Mouse (Mus musculus) urinary bladder, adult 2 months (tissue): Measurements from ENCODE around the gene Mrps24. TPM values are rescaled to one million over a fixed set of nuclear protein-coding genes. Genes with fewer than 3 reads are reported as not detected.
A peak's percentile ranks its signal among the peaks of the same experiment; 100 is the strongest.

Experiments used
- DNase-seq: peaks from one replicate; pipeline ENCODE4 v3.0.0; 2022; ENCODE audit warnings: low spot score
- polyA plus RNA-seq: library from polyadenylated mRNA; depleted of rRNA; stranded (reverse); fragments of >200 nt; gene quantifications from 2 replicates; pipeline ENCODE4 v1.2.3, GENCODE M21; 2012; rRNA removed

The Mrps24 gene
- 81.2 and 82.7 TPM in 2 replicates for polyA plus RNA-seq

DNA sequence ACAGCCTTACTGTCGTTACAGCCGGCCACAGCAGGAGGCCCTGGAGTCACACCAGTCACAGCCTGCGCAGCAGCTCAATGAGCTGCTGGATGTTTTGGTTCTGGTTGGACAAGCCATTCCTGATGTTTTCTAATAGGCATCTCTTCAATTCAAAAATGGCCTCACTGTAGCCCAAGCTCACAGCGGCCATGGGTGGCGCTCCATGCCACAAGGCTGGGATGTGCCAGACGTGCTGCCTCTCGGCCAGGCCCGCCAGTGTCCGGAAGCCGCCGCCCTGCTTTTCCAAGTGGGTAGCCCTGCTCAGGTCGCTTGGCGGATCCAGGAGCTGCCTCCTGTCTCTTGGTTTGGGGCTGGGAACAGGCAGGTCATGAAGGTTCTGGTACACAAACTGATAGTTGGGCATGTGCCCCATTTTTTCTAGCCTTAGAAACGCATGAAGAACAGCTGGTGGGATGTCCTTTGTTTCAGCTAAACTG is at the start of gene Mrps24:
TSS of gene Mrps24 (minus strand) at position 51 of the 476 bp plus-strand sequence.
- no peak for DNase-seq

DNA sequence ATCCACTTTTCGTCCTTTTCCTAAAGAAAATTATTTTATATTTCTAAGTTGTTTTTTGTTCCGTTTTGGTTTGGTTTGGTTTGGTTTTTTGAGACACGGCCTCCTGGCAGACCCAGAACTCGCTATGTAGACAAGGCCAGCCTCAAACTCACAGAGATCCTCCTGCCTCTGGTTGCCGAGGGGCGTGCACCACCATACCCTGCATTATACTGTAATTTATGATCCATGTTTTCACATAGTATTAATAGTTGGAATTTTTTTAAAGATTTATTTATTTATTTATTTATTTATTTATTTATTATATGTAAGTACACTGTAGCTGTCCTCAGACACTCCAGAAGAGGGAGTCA is 47.1 kb upstream of the Mrps24 start:
- DNase-seq, result no peak

DNA sequence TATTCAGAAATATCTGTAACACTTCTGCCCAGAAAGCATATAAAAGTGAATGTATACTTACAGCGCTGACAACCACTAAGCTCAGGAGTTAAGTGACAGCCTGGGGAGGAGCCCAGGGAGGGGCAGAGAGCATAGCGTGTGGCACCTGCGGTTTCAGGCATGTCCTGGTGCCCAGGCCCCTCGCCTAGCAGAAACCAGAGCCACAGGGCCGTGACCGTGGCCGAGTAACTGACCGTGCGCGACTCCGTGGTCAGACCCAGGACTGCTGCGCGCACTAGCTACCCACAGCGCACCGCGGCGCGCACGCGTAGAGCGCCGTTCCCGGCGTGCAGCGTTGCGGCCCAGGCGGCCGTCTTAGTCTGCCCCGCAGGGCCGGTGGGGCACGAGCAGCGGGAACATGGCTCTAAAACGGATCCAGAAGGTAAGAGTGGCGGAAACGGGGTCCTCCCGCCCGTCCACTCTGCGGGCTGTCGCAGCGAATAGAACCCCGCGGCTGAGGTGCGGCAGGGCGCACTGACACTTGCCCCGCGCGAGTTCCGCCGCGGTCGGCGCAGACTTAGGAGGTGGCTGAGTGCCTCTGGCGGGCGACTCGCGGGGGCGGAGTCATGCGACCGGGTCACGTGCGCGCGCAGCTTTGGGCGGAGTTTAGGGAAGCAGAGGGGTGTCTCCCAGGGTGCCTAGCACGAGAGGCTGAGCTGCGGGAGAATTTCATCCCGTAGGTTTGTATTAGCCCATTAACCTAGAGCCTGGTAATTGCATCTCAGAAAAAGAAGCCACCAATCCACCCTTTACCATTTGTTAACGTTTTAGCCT is 46.5 kb upstream of the Mrps24 start, which contains the start of gene Urgcp:
TSS of gene Urgcp (minus strand) at position 557 of the 813 bp plus-strand sequence.
- DNase-seq, result peak; percentile 91

DNA sequence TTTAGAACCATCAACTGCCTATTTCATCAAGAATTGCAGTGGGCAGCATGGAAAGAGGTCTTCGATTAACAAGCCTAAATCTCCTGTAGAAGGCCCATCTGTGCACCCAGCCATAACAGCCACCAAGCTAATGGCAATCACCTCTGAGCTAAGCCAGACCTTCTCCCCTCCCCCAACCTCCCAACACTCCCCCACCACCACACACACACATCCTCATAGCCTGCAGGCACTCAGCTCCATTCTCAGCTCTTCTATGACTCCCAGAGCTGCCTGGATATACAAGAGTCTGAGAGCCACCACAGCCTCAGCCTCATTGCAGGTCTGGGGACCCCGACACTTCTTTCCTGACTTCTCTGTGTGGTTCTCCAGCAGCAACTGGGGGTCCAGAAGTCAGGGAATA is 38.3 kb upstream of the Mrps24 start:
- DNase-seq, result no peak

DNA sequence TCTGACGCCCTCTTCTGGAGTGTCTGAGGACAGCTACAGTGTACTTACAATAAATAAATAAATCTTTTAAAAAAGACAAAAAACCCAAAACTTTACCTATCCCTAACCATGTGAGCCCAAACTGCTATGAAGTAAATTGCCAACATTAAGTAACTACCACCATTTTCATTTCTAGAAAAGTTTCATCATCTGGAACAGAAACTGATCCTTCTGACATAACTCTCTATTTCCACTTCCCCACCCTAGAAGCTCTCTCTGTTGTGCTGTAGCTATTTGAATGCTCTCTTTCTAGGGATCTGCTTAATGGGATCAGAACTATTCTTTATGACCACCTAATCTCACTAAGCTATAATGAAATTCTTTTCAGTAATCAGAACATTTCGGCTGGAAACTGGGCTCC is 29.5 kb upstream of the Mrps24 start:
- no peak for DNase-seq

DNA sequence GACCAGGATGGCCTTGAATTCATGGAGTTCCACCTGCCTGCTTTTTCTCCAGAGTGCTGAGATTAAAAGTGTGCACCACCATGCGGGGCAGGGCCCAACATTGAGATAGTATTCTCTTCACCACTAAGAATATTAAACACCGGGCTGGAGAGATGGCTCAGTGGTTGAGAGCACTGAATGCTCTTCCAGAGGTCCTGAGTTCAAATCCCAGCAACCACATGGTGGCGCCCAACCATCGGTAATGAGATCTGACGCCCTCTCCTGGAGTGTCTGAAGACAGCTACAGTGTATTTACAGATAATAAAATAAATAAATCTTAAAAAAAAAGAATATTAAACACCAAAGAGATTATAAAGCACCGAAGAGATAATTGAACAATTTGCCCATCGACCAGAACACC is 26.6 kb upstream of the Mrps24 start:
- DNase-seq, result no peak

DNA sequence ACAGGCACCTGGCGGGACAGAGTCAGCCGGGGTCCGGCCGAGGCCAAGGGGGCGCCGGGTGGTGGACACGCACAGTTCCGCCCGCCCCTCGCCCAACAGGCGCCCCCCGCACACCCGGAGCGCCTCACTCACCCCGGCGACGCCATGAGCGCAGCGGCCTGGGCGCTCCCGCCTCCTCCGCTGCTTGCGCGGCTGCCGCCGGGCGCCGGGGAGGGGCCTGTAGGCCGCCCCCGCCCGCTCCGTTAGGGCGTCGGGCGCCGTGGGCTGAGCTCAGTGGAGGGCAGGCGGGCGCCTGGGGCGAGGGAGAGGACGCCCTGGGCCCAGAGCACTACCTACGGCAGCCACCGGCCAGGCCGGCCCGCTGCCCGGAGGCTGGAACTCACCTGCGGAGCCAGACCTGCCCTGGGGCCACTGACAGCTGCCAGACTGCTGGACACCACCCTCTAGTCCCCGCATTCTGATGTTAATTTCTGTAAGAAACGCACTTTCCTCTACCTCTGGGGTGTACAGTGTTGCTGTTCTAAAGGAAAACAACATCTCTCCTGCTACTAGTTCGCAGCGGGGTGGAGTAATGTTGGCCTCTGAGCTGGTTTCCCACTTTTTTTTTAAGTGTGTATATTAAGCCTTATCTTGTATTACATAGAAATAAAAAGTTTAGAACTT is 25.6 kb upstream of the Mrps24 start:
- peak; percentile 80 for DNase-seq

DNA sequence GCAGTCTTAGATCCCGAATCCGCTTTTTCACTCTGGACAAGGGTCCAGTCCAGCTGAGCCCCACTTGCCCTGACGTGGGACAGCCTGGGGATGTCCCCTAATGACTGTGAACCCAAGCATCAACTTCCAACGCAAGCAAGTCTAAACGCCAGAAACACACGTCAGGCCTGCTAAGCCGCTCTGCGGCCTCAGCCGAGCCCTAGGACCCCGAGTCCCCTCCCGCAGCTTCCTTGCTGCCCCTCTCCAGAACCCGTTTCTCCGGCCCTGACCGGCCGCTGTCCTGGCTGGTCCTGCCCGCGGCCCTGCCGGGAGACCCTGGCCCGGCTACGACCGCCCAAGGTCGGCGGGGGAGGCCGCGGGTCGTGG is 25.1 kb upstream of the Mrps24 start:
- no peak for DNase-seq

DNA sequence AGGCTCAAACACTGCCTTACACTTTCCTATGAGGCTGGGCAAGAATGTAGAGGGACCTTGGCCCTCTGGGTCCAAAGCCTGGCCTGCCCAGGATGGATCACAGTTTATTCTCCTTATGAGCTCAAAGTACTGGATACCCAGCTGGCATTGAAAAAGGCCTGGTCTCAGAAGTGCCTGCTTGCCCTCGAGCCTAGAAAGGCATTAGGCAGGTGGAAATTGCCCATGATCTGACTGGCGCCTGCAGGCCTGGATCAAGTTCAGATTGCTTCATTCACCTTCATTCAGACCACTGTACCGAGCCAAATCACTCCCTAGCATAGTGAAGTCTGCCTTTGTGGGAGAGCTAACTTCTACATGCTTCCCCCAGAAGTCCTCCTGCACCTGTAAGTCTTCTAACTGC is 24.4 kb upstream of the Mrps24 start:
- DNase-seq, result no peak

DNA sequence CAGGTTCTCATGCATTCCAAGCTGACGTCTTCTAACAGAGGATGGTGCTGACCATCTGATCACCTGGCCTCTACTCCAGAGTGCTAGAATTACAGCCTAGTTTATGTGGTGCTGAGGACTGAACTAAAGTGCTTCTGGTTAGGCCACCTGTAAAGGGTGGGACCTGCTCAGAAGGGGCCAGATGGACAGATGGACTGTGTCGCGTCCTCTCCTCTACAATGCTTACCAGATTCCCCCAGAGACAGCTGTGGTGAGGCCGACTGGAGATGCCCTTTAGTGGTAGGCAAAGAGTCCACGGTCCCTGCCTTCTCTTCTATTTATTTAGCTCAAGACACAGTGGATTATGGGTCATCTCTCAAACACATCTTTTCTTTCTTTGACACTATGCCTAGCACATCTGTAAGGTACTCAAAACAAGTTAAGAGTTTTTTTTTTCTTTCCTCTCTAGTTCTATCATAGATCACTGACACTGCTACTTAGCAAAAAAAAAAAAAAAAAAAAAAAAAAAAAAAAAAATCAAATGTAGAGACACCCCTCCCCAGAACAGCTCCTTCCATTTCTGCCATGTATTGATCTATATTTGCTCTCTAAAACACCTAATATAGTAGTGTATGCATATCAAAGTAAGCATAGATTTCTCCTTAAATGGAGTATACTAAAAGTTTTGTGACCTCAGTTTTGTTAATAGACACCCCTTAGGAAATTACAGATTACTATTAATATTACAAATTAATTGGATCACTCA is 23.6 kb upstream of the Mrps24 start:
- DNase-seq, result no peak

DNA sequence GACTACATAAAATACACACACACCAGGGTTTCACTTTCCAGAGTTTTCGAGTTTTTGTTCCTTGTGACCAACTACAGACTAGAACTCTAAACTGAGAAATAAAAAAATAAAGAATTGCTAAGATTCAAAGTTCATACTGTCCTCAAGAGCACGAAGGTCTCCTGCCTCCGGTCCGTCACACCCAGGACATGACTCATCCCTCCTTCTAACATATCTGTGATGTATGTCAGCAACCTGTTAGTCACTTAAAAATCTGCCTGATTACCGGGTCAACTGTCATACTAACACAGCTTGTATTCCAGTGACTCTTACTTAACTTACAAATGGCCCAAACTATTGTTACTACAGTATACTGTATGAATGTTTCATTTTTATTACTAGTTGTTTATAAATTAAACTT is 21.7 kb upstream of the Mrps24 start:
- no peak for DNase-seq

DNA sequence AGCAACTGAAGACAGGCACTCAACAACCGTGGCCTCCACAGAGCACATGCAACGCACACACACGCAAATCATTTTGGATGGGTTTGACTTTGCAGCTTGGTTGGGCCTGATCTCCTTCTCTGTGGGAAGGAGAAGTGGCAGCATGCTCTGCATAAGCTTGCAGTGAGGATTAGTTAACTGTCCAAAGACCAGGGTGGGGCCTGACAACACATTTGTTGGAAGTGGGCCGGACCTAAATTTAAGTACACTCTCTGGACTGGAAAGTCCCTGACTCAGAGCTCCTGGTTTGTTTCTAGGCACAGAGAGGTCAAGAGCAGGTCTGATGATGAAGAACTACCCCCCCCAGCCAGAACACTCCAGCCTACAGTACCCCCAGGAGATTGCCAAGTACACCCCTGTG is 18.8 kb upstream of the Mrps24 start:
- no peak for DNase-seq

DNA sequence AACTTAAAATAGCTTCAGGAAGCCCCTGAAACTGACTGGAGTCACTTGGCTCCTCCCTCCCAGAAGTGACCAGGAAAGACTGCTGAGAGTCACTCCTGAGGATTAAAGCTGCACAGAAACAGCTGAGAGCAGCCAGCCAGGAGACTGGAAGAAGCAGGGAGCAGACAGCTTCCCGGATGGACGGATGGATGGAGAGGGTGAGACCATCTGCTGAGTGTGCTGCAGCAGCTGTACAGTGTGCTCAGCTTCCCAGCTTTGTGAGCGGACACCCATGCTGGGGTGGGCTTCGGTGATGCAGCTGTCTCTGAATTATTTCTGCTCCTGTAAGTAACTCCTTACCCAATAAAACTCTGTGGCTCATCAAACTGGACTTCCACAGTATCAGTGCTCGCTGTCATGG is 16.9 kb upstream of the Mrps24 start:
- DNase-seq, result no peak

DNA sequence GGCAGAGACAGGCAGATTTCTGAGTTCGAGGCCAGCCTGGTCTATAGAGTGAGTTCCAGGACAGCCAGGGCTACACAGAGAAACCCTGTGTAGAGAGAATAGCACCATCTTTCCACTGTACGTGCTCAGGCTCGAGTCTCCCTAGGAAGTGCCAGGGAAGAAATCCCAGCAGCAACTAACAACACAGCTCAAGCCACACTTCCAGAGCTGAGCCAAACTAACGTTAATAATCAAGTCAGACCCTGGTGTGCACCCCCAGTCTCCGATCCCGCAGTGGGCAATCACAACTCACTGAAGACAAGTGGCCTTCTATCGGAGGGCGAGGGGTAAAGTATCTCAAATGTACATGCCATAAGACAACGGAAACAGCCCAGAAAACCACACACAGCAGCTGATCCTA is 14.1 kb upstream of the Mrps24 start:
- no peak for DNase-seq

DNA sequence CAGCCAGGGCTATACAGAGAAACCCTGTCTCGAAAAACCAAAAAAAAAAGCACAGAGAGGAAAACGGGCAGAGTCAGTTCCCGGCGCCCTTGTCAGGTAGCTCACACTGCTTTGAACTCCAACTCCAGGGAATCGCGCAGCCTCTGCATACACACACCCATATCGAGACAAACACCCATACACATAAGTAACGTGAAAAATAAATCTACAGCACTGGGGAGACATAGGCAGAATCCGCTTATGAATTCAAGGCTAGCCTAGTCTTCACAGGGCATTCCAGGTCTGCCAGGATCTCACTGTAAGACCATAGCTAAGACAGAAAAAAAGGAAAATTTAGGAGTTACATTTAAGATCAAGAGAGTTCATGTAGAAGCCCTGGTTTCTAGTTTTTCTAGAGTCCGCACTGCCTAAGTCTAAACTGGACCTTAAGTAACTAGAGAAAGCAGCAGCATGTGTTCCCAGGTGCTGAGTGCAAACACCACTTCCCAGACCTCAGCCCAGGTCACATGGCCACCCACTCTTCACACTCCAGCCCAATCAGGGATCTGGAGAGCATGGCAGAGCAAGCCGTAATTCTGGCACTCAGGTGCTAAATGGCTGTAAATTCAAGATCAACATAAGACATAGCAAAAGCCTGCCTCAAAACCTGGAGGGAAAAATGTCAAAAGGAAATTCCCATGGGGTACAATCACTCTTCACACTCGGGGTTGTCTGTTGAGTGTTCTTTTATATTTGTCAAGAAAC is 3.3 kb upstream of the Mrps24 start:
- DNase-seq, result peak; percentile 4

DNA sequence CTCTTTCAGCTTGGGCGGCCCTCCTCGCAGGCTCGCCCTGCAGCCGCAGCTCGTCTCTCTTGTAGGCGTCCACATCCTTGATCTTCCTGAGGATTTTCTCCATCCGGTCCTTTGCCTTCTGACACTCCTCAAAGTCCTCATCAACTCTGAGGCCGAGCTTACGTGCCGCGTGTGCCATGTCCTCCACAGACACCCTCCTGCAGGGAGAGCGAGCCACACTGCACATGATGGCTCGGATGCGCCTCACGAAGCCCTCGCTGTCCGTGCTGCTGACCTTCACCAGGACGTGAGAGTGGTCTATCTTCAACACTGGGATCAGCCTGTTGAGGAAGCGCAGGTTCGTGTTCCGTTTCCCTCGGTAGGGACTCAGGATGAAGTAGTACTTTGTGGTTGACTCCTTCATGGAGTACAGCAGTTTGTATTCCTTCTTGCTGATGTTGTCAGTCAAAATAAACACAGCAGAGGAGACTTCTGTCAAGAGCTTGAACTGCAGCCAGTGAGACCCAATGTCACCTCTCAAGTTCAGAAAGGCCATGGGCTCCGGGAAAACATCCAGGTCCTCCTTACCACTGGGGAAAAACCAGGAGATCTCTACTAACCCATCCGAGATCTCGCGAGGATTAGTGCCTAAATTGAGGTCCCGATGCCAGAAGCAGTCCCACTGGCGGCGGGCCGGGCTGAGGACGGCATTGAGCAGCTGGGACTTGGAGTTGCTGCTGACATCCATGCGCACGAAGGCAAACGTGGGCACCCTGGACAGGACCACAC is 1.6 kb upstream of the Mrps24 start:
- DNase-seq, result peak; percentile 16

DNA sequence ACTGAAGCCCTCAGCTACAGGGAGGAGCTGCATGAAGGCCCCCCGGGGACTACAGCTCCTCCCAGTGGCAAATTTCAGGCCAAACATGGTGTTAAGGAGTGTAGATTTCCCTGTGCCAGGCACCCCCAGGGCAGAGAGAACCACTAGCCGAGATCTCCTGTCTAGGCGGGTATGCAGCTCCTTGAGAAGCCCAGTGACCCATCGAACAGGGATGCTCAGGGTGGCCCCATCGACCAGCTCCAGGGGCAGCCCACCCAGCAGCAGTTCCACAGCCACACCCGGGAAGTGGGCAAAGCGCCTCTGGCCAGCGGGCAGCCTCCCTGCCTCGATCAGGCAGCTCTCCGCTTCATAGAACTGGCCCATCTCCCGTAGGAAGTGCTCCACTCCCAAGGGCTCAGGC is 766 bp upstream of the Mrps24 start:
- no peak for DNase-seq

DNA sequence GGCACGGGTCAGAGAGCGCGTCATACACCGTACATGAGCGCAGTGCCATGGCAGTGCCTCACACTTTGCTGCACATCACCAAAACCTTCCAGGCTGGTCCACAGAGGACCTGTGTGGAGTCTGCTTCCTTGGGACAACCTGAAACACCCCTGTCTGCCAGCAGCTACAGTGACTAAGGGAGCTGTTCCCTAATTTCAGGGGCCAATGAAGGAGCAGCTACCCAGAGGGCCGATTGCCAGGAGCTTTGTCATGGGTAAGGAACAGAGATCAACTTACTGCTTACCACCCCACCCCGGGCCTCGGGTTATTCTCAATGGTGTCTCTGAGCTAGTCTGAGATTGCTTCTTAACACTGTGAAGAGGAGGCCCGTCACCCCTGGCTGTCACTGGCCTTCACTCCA is 301 bp downstream of the Mrps24 start:
- no peak for DNase-seq

DNA sequence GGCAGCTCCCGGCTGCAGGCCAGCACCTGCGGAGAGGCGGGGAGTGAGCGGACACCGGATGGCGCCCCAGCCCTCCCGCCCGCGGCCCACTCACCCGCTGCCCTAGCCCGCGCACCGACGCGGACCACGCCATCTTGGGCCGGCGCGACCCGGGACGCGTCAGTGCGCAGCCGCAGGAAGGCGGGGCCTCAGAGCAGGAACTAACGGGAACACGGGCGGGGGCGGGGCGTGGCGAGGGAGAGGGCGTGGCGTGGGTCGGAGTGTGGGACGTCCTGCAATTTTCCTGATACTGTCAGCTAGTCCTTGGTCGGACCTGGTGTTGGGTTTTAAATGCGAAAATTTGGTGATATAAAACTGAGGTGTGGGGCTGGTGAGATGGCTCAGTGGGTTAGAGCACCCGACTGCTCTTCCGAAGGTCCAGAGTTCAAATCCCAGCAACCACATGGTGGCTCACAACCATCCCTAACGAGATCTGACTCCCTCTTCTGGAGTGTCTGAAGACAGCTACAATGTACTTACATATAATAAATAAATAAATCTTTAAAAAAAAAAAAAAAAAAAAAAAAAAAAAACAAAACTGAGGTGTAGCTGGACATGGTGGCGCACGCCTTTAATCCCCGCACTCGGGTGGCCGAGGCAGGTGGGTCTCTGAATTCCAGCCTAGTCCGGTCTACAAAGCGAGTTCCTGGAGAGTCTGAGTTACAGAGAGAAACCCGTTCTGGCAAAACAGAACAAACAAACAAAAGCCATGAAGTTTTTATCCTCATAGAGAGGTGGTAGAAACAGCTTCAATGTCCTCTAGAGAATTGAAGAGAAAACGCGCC is 7.7 kb downstream of the Mrps24 start:
- peak; percentile 80 for DNase-seq

DNA sequence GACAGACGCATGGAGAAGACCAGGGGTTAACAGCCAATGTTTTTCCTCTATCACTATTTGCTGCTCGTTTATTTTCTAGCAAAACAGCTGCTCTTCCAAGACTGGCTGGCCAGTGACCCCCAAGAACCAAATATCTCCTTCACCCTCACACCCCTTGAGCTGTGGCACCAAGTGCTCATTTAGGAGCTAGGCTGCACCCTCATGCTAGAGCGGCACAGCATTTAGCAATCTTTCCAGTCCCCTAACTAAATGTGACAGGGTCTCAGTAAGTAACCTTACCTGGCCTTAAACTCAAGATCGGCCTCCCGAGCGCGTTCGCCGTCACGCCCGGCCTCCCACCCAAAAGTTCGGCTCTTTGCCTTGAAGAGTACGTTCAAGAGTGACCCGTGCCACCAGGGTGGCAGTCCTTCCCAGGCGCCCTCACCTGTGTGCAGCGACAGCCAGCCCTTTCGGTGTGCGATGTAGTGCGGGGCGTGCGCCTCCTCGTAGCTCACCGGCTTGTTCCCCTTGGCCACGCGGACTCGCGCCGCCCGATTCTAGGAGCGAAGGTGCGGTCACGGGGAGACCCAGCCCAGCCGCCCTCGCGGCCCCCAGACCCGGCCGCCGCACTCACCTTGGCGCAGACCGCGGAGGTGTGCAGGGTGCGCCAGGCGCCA is 8.5 kb downstream of the Mrps24 start:
- no peak for DNase-seq
